Mouse (Mus musculus) megakaryocyte, embryonic 14.5 days (primary cell): Measurements from ENCODE around the gene Egln1.

Experiments
- FLI1 ChIP-seq: IDR thresholded peaks from 2 replicates; pipeline ENCODE4 v1.6.1; 2012; ENCODE audit warnings: low read length, inconsistent platforms, mixed read lengths
- GATA1 ChIP-seq: IDR thresholded peaks from 3 replicates; pipeline ENCODE4 v1.6.1; 2012; ENCODE audit warnings: mixed read lengths, low read length, inconsistent platforms, borderline replicate concordance

- TF ChIP-seq GATA1 (no peak), FLI1 (no peak)
Measured at GRCm38 (mm10) chr8:124930086-124930485, 19.0 kb downstream of the Egln1 start.
